Mouse (Mus musculus) retina, embryonic 14.5 days (tissue): ENCODE data around the gene Mettl24.
"Not testable (repeated sequence)": the region's sequence is repeated elsewhere in the genome, so short reads cannot be mapped to it uniquely, and the experiment has no call there.

Experiments
- DNase-seq: peaks from one replicate; pipeline ENCODE4 v3.0.0-alpha.2; 2015; ENCODE audit warnings: low spot score

Gene Mettl24

GRCm38 (mm10) chr10:40806221-40806620 lies 123.1 kb downstream of the Mettl24 start:
- no peak for DNase-seq

GRCm38 (mm10) chr10:40809411-40809910 lies 126.4 kb downstream of the Mettl24 start:
- DNase-seq: not testable (repeated sequence)

- DNase-seq: peak; percentile 24
These were observed 130.5 kb downstream of the Mettl24 start for GRCm38 (mm10) chr10:40813627-40814026.

- no peak for DNase-seq
These were observed 133.4 kb downstream of the Mettl24 start for GRCm38 (mm10) chr10:40816471-40816870.

DNA sequence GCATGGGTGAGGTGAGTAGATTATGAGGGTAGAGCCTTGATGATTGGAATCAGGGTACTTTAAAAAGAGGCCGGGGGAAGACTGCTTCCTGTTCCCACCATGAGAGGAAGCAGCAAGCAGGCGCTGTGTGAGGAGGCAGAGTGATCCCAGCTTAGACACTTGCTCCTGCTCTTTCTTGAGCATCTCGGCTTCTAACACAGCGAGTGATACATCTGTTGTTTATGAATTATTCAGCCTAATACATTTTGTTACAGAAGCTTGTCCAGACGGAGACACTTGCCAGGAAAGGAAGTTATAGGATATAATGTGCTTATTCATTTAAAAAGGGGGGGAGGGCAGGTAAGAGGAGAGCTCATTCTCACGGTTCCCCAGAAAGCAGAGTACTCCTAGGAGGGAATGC lies 142.9 kb downstream of the Mettl24 start:
- DNase-seq: peak; percentile 17

GRCm38 (mm10) chr10:40827706-40828105 lies 144.6 kb downstream of the Mettl24 start:
- DNase-seq: no peak

DNA sequence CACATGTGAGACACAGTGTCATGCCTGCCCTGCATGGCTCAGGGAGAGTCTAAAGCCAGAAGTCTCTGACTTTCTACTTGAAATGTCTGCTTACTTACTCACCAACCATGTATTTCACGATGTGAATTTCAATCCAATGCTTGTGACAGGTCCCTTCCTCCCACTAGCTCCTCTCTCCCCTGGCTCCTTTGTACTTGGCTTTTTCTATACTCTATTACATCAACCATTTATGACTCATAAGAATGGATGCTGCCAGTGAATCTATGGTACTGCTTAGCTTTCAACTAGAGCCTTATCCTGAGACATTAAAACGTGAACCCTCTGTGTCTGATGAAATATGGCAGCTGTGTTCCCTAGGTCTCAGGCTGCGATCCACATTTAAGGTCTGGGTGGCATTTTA lies 147.2 kb downstream of the Mettl24 start:
- no peak for DNase-seq

DNA sequence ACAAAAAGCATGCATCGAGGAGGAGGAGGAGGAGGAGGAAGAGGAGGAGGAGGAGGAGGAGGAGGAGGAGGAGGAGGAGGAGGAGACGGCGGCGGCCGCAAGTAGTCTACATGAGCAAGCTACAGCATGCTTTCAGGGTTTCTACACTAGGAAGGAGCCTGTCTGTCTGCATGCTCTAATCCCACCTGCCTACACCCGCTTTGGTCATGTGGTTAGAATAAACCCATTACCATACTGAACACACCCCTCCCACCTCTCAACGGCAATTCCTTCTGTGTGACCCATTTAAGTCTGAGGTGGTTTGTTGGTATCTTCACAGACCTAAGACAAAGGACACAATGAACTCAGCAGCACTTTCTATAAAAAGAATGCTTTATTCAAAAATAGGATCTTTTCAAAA lies 148.2 kb downstream of the Mettl24 start:
- DNase-seq: no peak

GRCm38 (mm10) chr10:40840086-40840485 lies 157.0 kb downstream of the Mettl24 start:
- no peak for DNase-seq

DNA sequence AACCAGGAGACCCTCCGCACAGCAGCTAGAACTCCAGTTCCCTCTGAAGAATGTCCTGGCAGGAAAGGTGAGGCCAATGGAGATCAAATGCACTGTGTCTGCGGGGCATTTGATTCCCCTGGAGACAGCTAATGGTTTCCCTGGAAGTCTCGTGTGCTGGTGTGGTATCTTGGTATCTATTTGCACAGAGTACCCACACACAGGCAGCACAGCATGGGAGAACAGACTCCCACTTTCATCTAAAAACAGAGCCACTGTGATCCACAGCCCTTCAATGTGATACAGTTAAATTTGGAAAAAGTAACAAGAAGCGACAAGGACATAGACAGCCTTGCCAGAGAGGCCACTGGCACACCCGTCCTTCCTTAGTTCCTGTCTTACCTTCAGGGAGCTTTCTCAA lies 160.8 kb downstream of the Mettl24 start:
- DNase-seq: no peak

GRCm38 (mm10) chr10:40844546-40844945 lies 161.5 kb downstream of the Mettl24 start:
- no peak for DNase-seq

DNA sequence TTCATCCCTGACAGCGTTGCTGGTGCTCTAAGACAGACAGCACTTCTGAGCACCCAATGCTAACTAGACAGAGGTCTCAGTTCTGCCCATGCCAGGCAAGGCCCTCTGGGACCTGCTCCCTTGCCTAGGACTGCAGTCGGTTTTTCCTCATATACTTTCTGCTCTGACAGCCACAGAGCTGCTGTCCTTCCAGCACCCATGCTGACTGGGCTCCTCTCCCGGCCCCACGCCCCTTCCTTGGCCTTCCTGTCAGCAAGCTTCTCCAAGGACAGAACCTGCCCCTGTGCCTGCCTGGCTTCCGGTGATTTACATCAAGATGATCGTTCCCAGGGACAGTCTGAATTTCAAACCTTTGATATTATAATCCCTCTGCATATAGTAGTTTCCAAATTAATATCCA lies 162.5 kb downstream of the Mettl24 start:
- DNase-seq: no peak

- no peak for DNase-seq
These were observed 164.2 kb downstream of the Mettl24 start for GRCm38 (mm10) chr10:40847176-40847874.

- DNase-seq: no peak
These were observed 167.6 kb downstream of the Mettl24 start for GRCm38 (mm10) chr10:40850644-40851043.

DNA sequence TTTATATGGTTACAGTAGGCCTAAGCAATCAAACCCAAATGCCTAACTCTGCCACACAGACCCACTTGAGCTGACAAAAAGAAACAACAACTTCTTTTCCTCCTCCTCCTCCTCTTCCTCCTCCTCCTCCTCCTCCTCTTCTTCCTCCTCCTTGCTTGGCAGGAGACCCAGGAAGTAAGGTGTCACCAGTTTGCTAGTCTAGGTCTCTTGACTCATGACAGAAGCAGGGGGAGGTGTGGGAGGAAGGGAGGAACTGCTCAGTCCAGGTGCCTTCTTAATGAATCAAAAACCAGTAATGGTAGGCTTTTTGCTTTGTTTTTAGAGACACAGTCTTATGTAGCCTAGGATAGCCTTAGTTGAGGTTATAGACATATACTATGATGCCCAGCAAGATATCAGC lies 168.1 kb downstream of the Mettl24 start:
- DNase-seq: no peak

GRCm38 (mm10) chr10:40855616-40856015 lies 172.5 kb downstream of the Mettl24 start:
- DNase-seq: no peak

DNA sequence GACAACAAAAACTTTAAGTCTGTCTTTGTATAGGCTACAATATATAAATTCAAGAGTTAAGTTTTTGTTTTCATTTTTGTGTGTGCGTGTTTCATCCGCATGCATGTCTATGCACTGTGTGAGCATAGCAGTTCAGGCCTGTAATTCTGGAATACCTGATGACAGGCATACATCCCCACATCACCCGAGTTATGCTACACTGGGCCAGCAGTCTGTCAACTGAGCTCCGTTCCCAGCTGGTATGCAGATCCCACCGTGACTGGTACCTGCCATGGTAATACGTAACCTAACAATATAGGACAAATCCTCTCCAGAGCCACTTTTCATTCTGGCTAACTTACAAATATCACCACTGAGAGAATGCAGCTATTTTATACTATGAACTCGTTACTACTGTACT lies 173.6 kb downstream of the Mettl24 start:
- no peak for DNase-seq

GRCm38 (mm10) chr10:40857599-40857998 lies 174.5 kb downstream of the Mettl24 start:
- DNase-seq: no peak
